Mouse (Mus musculus) liver, postnatal 0 days (tissue): ENCODE measurements at regions not wholly inside any gene's neighbourhood (a gene's known extent, or its start where the extent isn't known, plus 50 kb on each side); places are given as distances from the start of the nearest gene placed in this dataset.
"Not testable (repeated sequence)": the region's sequence is repeated elsewhere in the genome, so short reads cannot be mapped to it uniquely, and the experiment has no call there.

Experiments used
- ATAC-seq: fragments of 200-750 bp; cut with Nextera tagmentation; 2 replicates; pipeline ENCODE4 v1.8.0; 2017; ENCODE audit warnings: mild to moderate bottlenecking, moderate library complexity
- DNase-seq: peaks from one replicate; pipeline ENCODE4 v3.0.0-alpha.2; 2016
- H3K27ac ChIP-seq: fragments of 300-500 bp; sonication (generic); 2 replicates; pipeline ENCODE4 v1.5.1; 2014; ENCODE audit warnings: antibody characterized with exemption, moderate library complexity, mild to moderate bottlenecking, low read depth
- H3K27me3 ChIP-seq: fragments of 300-500 bp; sonication (generic); 2 replicates; pipeline ENCODE4 v1.6.1; 2014; ENCODE audit warnings: low read length, control low read depth, mixed read lengths; ENCODE audit not compliant: insufficient read depth
- H3K36me3 ChIP-seq: fragments of 300-500 bp; sonication (generic); replicated peaks from 2 replicates; pipeline ENCODE4 v1.6.1; 2014; ENCODE audit warnings: mild to moderate bottlenecking, control low read depth, low read length, moderate library complexity, mixed read lengths; ENCODE audit not compliant: insufficient read depth
- H3K4me1 ChIP-seq: fragments of 300-500 bp; sonication (generic); 2 replicates; pipeline ENCODE4 v1.6.1; 2014; ENCODE audit warnings: antibody characterized with exemption, mild to moderate bottlenecking, control low read depth; ENCODE audit not compliant: insufficient read depth
- H3K4me2 ChIP-seq: fragments of 300-500 bp; sonication (generic); 2 replicates; pipeline ENCODE4 v1.6.1; 2014; ENCODE audit warnings: low read depth, mild to moderate bottlenecking, low read length, moderate library complexity, mixed read lengths
- H3K4me3 ChIP-seq: fragments of 300-500 bp; sonication (generic); 2 replicates; pipeline ENCODE4 v1.5.1; 2014; ENCODE audit warnings: low read depth, low read length
- H3K9ac ChIP-seq: fragments of 300-500 bp; sonication (generic); replicated peaks from 2 replicates; pipeline ENCODE4 v1.6.1; 2014; ENCODE audit warnings: mild to moderate bottlenecking, moderate library complexity
- H3K9me3 ChIP-seq: fragments of 300-500 bp; sonication (generic); 2 replicates; pipeline ENCODE4 v1.6.1; 2016; ENCODE audit warnings: mild to moderate bottlenecking, control low read depth, low read length, mixed read lengths
- CTCF ChIP-seq: sonication (generic); IDR thresholded peaks from 2 replicates; pipeline ENCODE4 v1.5.1; 2016; ENCODE audit warnings: antibody characterized with exemption, low read depth
- EP300 ChIP-seq: IDR thresholded peaks from 2 replicates; pipeline ENCODE4 v1.6.1; 2016; ENCODE audit warnings: antibody characterized with exemption, low read depth, mild to moderate bottlenecking
- WGBS: fragments of 180-500 bp; shearing (Covaris S2); extraction: QIAGEN DNeasy Blood & Tissue Kit; methylation state at CpG from one replicate; pipeline ENCODE4 v1.1.7; 2014; ENCODE audit not compliant: insufficient replicate concordance; 5-methylcytosine and 5-hydroxymethylcytosine counted together

GRCm38 (mm10) chr10:99358256-99358655, 95.2 kb downstream of the Dusp6 start:
- H3K4me3 ChIP-seq = no peak overlapping the region
- WGBS = 42% methylated on average over 1 of the region's 1 CpGs
- no peak for TF ChIP-seq CTCF
- no peak for TF ChIP-seq EP300
- H3K36me3 ChIP-seq = no peaks in the 10 kb centered on the region
- H3K4me2 ChIP-seq = no peak overlapping the region
- no peaks in the 10 kb centered on the region for H3K9me3 ChIP-seq
- no peaks in the 10 kb centered on the region for H3K27me3 ChIP-seq
- no peaks in the 10 kb centered on the region; the same call in 1 of the 2 replicates for H3K4me1 ChIP-seq
- ATAC-seq = no peak
- H3K9ac ChIP-seq = no peak overlapping the region
- no peak overlapping the region for H3K27ac ChIP-seq
- DNase-seq = no peak

GRCm38 (mm10) chr10:99359439-99359866, 96.4 kb downstream of the Dusp6 start:
- DNase-seq = no peak
- H3K27me3 ChIP-seq = no peaks in the 10 kb centered on the region
- no peak overlapping the region for H3K27ac ChIP-seq
- H3K4me3 ChIP-seq = no peak overlapping the region
- H3K9me3 ChIP-seq = no peaks in the 10 kb centered on the region
- 65% methylated on average over 2 of the region's 2 CpGs for WGBS
- no peak overlapping the region for H3K9ac ChIP-seq
- H3K4me1 ChIP-seq = no peaks in the 10 kb centered on the region; the same call in 1 of the 2 replicates
- H3K36me3 ChIP-seq = no peaks in the 10 kb centered on the region
- no peak for TF ChIP-seq EP300
- no peak for TF ChIP-seq CTCF
- no peak for ATAC-seq
- no peak overlapping the region for H3K4me2 ChIP-seq

- not testable (repeated sequence) for H3K9ac ChIP-seq, H3K27ac ChIP-seq, H3K4me1 ChIP-seq, H3K4me2 ChIP-seq, H3K9me3 ChIP-seq, H3K4me3 ChIP-seq, ATAC-seq, DNase-seq, H3K36me3 ChIP-seq, H3K27me3 ChIP-seq
- WGBS = 57% methylated on average over 10 of the region's 10 CpGs
These were observed 97.6 kb downstream of the Dusp6 start for GRCm38 (mm10) chr10:99360601-99361000.

GRCm38 (mm10) chr10:99366162-99366561, 103.1 kb downstream of the Dusp6 start:
- H3K9me3 ChIP-seq = no peaks in the 10 kb centered on the region
- no peaks in the 10 kb centered on the region for H3K4me1 ChIP-seq
- no peaks in the 10 kb centered on the region for H3K27me3 ChIP-seq
- no peak overlapping the region for H3K4me2 ChIP-seq
- DNase-seq (no peak), ATAC-seq (no peak)
- TF ChIP-seq CTCF = no peak
- TF ChIP-seq EP300 = no peak
- no peak overlapping the region for H3K4me3 ChIP-seq
- H3K36me3 ChIP-seq = no peaks in the 10 kb centered on the region
- 80% methylated on average over 7 of the region's 7 CpGs for WGBS
- H3K9ac ChIP-seq = no peak overlapping the region
- H3K27ac ChIP-seq = no peak overlapping the region

- Histone ChIP-seq H3K4me1 (no peaks in the 10 kb centered on the region), H3K4me3 (no peak overlapping the region), H3K27me3 (no peaks in the 10 kb centered on the region), H3K9ac (no peak overlapping the region), H3K4me2 (no peak overlapping the region), H3K36me3 (no peaks in the 10 kb centered on the region), H3K9me3 (no peaks in the 10 kb centered on the region), H3K27ac (no peak overlapping the region)
- 70% methylated on average over 6 of the region's 6 CpGs for WGBS
- TF ChIP-seq CTCF (no peak), EP300 (no peak)
- no peak for DNase-seq
- ATAC-seq = no peak
These were observed 104.7 kb downstream of the Dusp6 start for GRCm38 (mm10) chr10:99367757-99368156.

- no peaks in the 10 kb centered on the region for H3K36me3 ChIP-seq
- H3K27ac ChIP-seq = no peak overlapping the region
- DNase-seq (no peak), ATAC-seq (no peak)
- no peaks in the 10 kb centered on the region for H3K9me3 ChIP-seq
- 62% methylated on average over 5 of the region's 5 CpGs for WGBS
- TF ChIP-seq CTCF = no peak
- no peak overlapping the region for H3K4me2 ChIP-seq
- H3K27me3 ChIP-seq = no peaks in the 10 kb centered on the region
- H3K4me1 ChIP-seq = no peaks in the 10 kb centered on the region; the same call in 1 of the 2 replicates
- H3K4me3 ChIP-seq = no peak overlapping the region
- no peak overlapping the region for H3K9ac ChIP-seq
These were observed 112.1 kb downstream of the Dusp6 start for GRCm38 (mm10) chr10:99375101-99375500.

GRCm38 (mm10) chr10:99376430-99376829, 113.4 kb downstream of the Dusp6 start:
- 84% methylated on average over 8 of the region's 8 CpGs for WGBS
- Histone ChIP-seq H3K27me3 (no peaks in the 10 kb centered on the region), H3K36me3 (no peaks in the 10 kb centered on the region), H3K4me1 (no peaks in the 10 kb centered on the region; the same call in 1 of the 2 replicates), H3K4me2 (no peak overlapping the region), H3K9ac (no peak overlapping the region), H3K9me3 (no peaks in the 10 kb centered on the region), H3K4me3 (no peak overlapping the region), H3K27ac (no peak overlapping the region)
- ATAC-seq = no peak
- no peak for DNase-seq
- TF ChIP-seq EP300 (no peak), CTCF (no peak)
